Mouse (Mus musculus) midbrain, embryonic 11.5 days (tissue): ENCODE results near the gene Itga6. TPM values are rescaled to one million over a fixed set of nuclear protein-coding genes. Genes with fewer than 3 reads are reported as not detected.
A peak's percentile ranks its signal among the peaks of the same experiment; 100 is the strongest.

ENCODE experiments used
- ATAC-seq: fragments of 200-750 bp; cut with Nextera tagmentation; 2 replicates; pipeline ENCODE4 v1.8.0; 2017; ENCODE audit warnings: moderate TSS enrichment, moderate library complexity; ENCODE audit not compliant: low FRiP score
- DNase-seq: peaks from one replicate; pipeline ENCODE4 v3.0.0; 2015; ENCODE audit warnings: low spot score; ENCODE audit errors: missing footprints
- H3K27ac ChIP-seq: fragments of 300-500 bp; sonication (generic); 2 replicates; pipeline ENCODE4 v1.5.1; 2014; ENCODE audit warnings: low read depth, low read length
- H3K27me3 ChIP-seq: fragments of 300-500 bp; sonication (generic); 2 replicates; pipeline ENCODE4 v1.6.1; 2014; ENCODE audit warnings: mild to moderate bottlenecking, low read length, moderate library complexity, mixed read lengths; ENCODE audit not compliant: control insufficient read depth, insufficient read depth
- H3K36me3 ChIP-seq: fragments of 300-500 bp; sonication (generic); 2 replicates; pipeline ENCODE4 v1.6.1; 2014; ENCODE audit warnings: mild to moderate bottlenecking, low read length, moderate library complexity, mixed read lengths; ENCODE audit not compliant: control insufficient read depth, insufficient read depth
- H3K4me1 ChIP-seq: fragments of 300-500 bp; sonication (generic); 2 replicates; pipeline ENCODE4 v1.6.1; 2014; ENCODE audit warnings: low read length; ENCODE audit not compliant: control insufficient read depth, insufficient read depth
- H3K4me2 ChIP-seq: fragments of 300-500 bp; sonication (generic); 2 replicates; pipeline ENCODE4 v1.6.1; 2014; ENCODE audit warnings: mild to moderate bottlenecking, moderate library complexity
- H3K4me3 ChIP-seq: fragments of 300-500 bp; sonication (generic); 2 replicates; pipeline ENCODE4 v1.5.1; 2014; ENCODE audit warnings: low read depth, low read length
- H3K9ac ChIP-seq: fragments of 300-500 bp; sonication (generic); 2 replicates; pipeline ENCODE4 v1.6.1; 2014; ENCODE audit warnings: low read length
- H3K9me3 ChIP-seq: fragments of 300-500 bp; sonication (generic); 2 replicates; pipeline ENCODE4 v1.6.1; 2016; ENCODE audit warnings: low read length; ENCODE audit not compliant: control insufficient read depth
- WGBS: fragments of 180-500 bp; shearing (Covaris S2); extraction: QIAGEN DNeasy Blood & Tissue Kit; methylation state at CpG from one replicate; pipeline ENCODE4 v1.1.7; 2014; 5-methylcytosine and 5-hydroxymethylcytosine counted together
- polyA plus RNA-seq: library from polyadenylated mRNA; unstranded; fragments of >200 nt; fragmentation: Nextera tagmentation; extraction: Ambion mirVana; gene quantifications from 2 replicates; pipeline ENCODE4 v1.2.1, GENCODE M21; 2014

Itga6 gene
- polyA plus RNA-seq, 1 experiment from 2014 or later, result 28.7 TPM

DNA sequence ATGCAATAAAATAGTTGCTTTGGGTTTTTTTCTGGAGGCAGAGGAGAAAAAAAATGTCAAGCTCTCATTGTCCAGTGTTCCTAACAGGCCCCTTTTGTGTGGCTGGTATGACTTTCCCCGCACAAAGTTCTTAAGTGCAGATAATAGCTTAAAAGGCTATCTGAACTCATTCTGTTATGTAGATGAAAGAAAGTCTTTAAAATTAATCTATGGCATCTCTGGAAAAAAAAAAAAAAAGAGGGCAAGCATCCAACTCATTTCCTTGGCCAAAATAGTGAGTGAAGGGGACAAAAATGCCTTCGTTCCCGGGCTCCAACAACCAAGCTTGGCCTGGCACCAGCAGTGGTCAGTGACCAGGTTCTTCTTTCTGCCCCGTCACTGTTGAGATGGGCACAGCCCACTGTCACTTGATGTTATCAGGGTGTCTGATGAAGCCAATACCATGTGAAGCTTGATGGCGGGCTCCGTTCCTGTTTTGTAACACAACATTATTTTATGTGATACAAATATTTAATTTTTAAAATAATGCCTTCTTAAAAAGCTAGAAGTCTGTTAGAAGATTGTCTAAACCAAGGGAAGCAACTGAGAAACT lies 21.7 kb downstream of the Itga6 start:
- Histone ChIP-seq H3K4me1 (no peaks in the 10 kb centered on the region; the same call in 1 of the 2 replicates), H3K4me2 (no peak overlapping the region), H3K9ac (no peak overlapping the region), H3K4me3 (no peak overlapping the region), H3K36me3 (no peaks in the 10 kb centered on the region), H3K9me3 (no peaks in the 10 kb centered on the region), H3K27me3 (no peaks in the 10 kb centered on the region), H3K27ac (no peak overlapping the region)
- WGBS, result 90% methylated on average over 6 of the region's 6 CpGs
- DNase-seq (no peak), ATAC-seq (no peak)

DNA sequence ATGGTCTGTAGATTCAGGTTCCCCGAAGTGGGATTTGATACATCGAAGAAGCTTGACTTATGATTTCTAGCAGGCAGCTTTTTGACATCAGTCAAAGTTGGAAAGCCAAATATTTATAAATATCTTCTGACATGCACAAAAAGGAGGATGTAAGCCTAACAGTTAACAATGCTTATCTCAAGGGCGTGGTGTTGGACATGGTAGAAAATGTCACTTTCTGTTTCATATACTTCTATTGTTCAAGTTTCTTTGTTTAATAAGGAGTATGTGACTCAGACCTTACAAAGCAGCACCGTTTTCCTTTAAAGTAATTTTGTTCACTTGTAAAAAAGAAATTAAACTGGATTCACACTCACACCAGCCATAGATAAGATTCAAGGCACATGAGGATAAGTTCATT lies 26.3 kb downstream of the Itga6 start:
- H3K36me3 ChIP-seq, result no peaks in the 10 kb centered on the region
- no peak overlapping the region for H3K4me3 ChIP-seq
- 88% methylated on average over 4 of the region's 4 CpGs for WGBS

DNA sequence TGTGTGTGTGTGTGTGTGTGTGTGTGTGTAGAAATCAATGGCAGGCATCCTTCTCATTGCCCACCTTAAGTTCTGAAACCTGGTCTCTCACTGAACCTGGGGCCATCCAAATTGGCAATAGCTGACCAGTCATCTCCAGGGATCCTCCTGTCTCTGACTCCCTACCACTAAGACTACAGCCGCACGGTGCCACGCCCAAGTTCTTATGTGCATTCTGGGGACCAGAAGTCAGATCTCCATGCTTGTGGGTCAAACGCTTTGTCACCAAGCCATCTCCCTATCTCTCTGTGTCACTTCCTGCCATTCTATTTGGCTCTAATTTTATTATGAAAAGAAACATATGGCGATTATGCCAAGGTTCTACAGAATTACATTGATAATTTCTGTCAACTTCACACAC lies 28.3 kb downstream of the Itga6 start:
- Histone ChIP-seq H3K9ac (no peak overlapping the region), H3K4me2 (no peak overlapping the region), H3K27me3 (no peaks in the 10 kb centered on the region), H3K27ac (no peak overlapping the region), H3K4me1 (peaks cover 2% of the 10 kb centered on the region; the same call in 1 of the 2 replicates), H3K9me3 (no peaks in the 10 kb centered on the region), H3K4me3 (no peak overlapping the region), H3K36me3 (no peaks in the 10 kb centered on the region)
- ATAC-seq (no peak), DNase-seq (no peak)
- 90% methylated on average over 5 of the region's 5 CpGs for WGBS

More for the DNA sequence above, 26.3 kb downstream of the Itga6 start:
- no peak overlapping the region for H3K27ac ChIP-seq
- DNase-seq (no peak), ATAC-seq (no peak)
- H3K4me1 ChIP-seq, result peaks cover 2% of the 10 kb centered on the region; the same call in 1 of the 2 replicates
- no peaks in the 10 kb centered on the region for H3K9me3 ChIP-seq
- no peaks in the 10 kb centered on the region for H3K27me3 ChIP-seq
- no peak overlapping the region for H3K9ac ChIP-seq
- H3K4me2 ChIP-seq, result no peak overlapping the region

DNA sequence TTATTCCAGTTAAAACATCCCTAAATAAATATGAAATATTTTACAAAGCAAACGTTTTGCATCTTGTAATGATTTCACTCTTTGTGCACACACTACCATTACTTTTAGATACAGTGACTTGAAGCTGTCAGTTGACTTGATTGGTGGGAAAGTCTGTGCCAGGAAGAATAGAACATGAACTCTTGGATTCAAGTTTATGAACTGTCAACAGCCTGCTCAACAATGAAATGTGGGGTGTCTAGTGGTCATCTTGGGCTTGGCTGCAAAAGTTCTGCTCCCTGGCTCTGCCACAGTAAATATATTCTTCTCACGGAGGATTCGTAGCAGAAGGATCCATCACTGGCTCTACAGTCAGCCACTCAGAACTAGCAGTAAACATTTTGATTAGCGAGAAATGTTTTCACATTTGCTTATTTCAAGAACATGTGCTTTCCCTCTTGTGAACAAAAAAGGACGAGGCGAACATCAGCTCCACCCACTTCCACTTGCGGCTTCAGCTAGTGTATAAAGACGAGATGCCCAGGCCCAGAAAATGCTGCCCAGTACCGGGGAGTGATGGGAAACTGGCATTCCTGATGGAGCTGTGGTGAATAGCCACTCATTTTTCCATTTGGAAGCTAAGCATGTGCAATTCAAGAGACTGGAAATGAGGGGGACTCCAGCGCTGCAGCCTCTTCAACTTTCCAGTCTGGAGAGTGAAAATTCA lies 29.0 kb downstream of the Itga6 start:
- H3K36me3 ChIP-seq, result no peaks in the 10 kb centered on the region
- H3K27ac ChIP-seq, result no peak overlapping the region
- H3K9me3 ChIP-seq, result no peaks in the 10 kb centered on the region
- H3K4me1 ChIP-seq, result peaks cover 2% of the 10 kb centered on the region; the same call in 1 of the 2 replicates
- no peak overlapping the region for H3K4me2 ChIP-seq
- 74% methylated on average over 10 of the region's 10 CpGs for WGBS
- H3K4me3 ChIP-seq, result no peak overlapping the region
- DNase-seq (no peak), ATAC-seq (no peak)
- no peaks in the 10 kb centered on the region for H3K27me3 ChIP-seq
- H3K9ac ChIP-seq, result no peak overlapping the region

GRCm38 (mm10) chr2:71775201-71775611 lies 29.8 kb downstream of the Itga6 start:
- Histone ChIP-seq H3K4me3 (no peak overlapping the region), H3K4me2 (peak overlapping the region; percentile 23; the same call in 1 of the 2 replicates)

GRCm38 (mm10) chr2:71779266-71779888 lies 34.0 kb downstream of the Itga6 start:
- 77% methylated on average over 5 of the region's 5 CpGs for whole genome bisulfite sequencing
- ATAC-seq (no peak), DNase-seq (no peak)
- H3K27ac ChIP-seq, result no peak overlapping the region
- H3K4me1 ChIP-seq, result peaks cover 2% of the 10 kb centered on the region; the same call in 1 of the 2 replicates
- no peak overlapping the region for H3K4me2 ChIP-seq
- H3K36me3 ChIP-seq, result no peaks in the 10 kb centered on the region
- H3K9me3 ChIP-seq, result no peaks in the 10 kb centered on the region
- H3K27me3 ChIP-seq, result no peaks in the 10 kb centered on the region
- no peak overlapping the region for H3K4me3 ChIP-seq
- no peak overlapping the region for H3K9ac ChIP-seq

More at GRCm38 (mm10) chr2:71775201-71775611, 29.8 kb downstream of the Itga6 start:
- ATAC-seq (no peak), DNase-seq (peak; percentile 90)
- Histone ChIP-seq H3K4me1 (peaks cover 2% of the 10 kb centered on the region; the same call in 1 of the 2 replicates), H3K9ac (no peak overlapping the region), H3K27ac (no peak overlapping the region), H3K27me3 (no peaks in the 10 kb centered on the region), H3K36me3 (no peaks in the 10 kb centered on the region), H3K9me3 (no peaks in the 10 kb centered on the region)
- WGBS, result 22% methylated on average over 9 of the region's 9 CpGs

DNA sequence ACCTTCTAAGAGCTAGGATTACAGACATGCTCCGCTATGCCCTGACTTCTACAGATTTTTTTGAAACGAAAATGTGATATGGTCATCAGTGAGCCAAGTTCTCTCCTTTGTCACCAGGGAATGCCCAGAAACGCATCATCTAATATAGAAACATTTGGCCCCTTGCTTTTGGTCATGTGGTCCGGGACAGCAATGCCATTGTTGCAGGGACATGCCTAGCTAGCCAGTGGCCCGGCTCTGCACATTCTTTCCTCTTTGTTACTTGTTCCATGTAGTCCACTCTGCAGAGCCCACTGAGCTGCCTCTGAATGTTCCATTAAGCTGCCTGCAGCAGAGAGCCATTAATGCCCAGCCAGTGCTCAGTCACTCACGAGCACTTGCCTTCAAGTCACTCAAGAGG lies 34.6 kb downstream of the Itga6 start:
- Histone ChIP-seq H3K36me3 (no peaks in the 10 kb centered on the region), H3K9ac (no peak overlapping the region), H3K4me3 (no peak overlapping the region), H3K9me3 (no peaks in the 10 kb centered on the region), H3K27ac (no peak overlapping the region), H3K27me3 (no peaks in the 10 kb centered on the region), H3K4me2 (no peak overlapping the region), H3K4me1 (peaks cover 2% of the 10 kb centered on the region; the same call in 1 of the 2 replicates)
- ATAC-seq, result no peak
- DNase-seq, result no peak
- WGBS, result 66% methylated on average over 6 of the region's 6 CpGs

DNA sequence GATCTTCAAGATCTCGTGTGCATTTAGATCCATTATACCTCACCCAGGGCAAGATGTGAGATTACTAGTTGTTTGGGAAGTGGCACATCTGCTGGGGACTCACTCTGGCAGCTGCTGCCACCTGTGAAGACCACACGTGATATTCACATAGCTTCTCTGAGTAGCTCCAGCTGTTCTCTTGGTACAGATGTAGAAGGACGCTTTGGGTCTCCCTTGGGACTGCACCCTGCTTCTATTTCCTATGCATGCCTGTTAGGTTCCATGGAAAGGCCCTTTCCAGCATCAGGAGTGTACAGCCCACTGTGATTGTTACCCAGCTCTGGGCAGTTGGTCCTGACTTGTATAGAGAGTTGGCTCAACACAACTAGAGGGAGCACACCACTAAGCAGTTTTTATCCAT lies 39.8 kb downstream of the Itga6 start:
- 82% methylated on average over 3 of the region's 3 CpGs for WGBS
- Histone ChIP-seq H3K4me1 (peaks cover 11% of the 10 kb centered on the region; the same call in 1 of the 2 replicates), H3K9me3 (no peaks in the 10 kb centered on the region), H3K9ac (no peak overlapping the region), H3K27me3 (no peaks in the 10 kb centered on the region; the same call in 1 of the 2 replicates), H3K27ac (no peak overlapping the region), H3K36me3 (no peaks in the 10 kb centered on the region), H3K4me2 (no peak overlapping the region), H3K4me3 (no peak overlapping the region)
- no peak for ATAC-seq
- DNase-seq, result no peak

- Histone ChIP-seq H3K27me3 (no peaks in the 10 kb centered on the region; the same call in 1 of the 2 replicates), H3K4me1 (peaks cover 11% of the 10 kb centered on the region; the same call in 1 of the 2 replicates), H3K9ac (no peak overlapping the region), H3K9me3 (no peaks in the 10 kb centered on the region), H3K36me3 (no peaks in the 10 kb centered on the region), H3K27ac (no peak overlapping the region), H3K4me3 (no peak overlapping the region), H3K4me2 (no peak overlapping the region)
- no peak for ATAC-seq
- no peak for DNase-seq
- WGBS, result 39% methylated on average over 5 of the region's 5 CpGs
Observed at GRCm38 (mm10) chr2:71786060-71786459, 40.6 kb downstream of the Itga6 start.
